Mouse (Mus musculus) forebrain, postnatal 0 days (tissue): ENCODE measurements around the gene Ncoa3. TPM values are rescaled to one million over a fixed set of nuclear protein-coding genes. Genes with fewer than 3 reads are reported as not detected.

Experiments
- ATAC-seq: fragments of 200-750 bp; cut with Nextera tagmentation; 2 replicates; pipeline ENCODE4 v1.8.0; 2017; ENCODE audit warnings: mild to moderate bottlenecking, moderate library complexity
- DNase-seq: peaks from one replicate; pipeline ENCODE4 v3.0.0-alpha.2; 2015
- H3K27ac ChIP-seq: fragments of 300-500 bp; sonication (generic); 2 replicates; pipeline ENCODE4 v1.5.1; 2014; ENCODE audit warnings: low read depth, mild to moderate bottlenecking, antibody characterized with exemption, low read length, moderate library complexity, mixed read lengths
- H3K27me3 ChIP-seq: fragments of 300-500 bp; sonication (generic); 2 replicates; pipeline ENCODE4 v1.6.1; 2014; ENCODE audit warnings: mild to moderate bottlenecking, low read length, mixed read lengths; ENCODE audit not compliant: insufficient read depth
- H3K36me3 ChIP-seq: fragments of 300-500 bp; sonication (generic); 2 replicates; pipeline ENCODE4 v1.6.1; 2014; ENCODE audit warnings: mild to moderate bottlenecking, moderate library complexity; ENCODE audit not compliant: insufficient read depth
- H3K4me1 ChIP-seq: fragments of 300-500 bp; sonication (generic); 2 replicates; pipeline ENCODE4 v1.6.1; 2014; ENCODE audit warnings: antibody characterized with exemption; ENCODE audit not compliant: insufficient read depth
- H3K4me2 ChIP-seq: fragments of 300-500 bp; sonication (generic); 2 replicates; pipeline ENCODE4 v1.6.1; 2014; ENCODE audit warnings: low read depth, mild to moderate bottlenecking, moderate library complexity
- H3K4me3 ChIP-seq: fragments of 300-500 bp; sonication (generic); 2 replicates; pipeline ENCODE4 v1.5.1; 2014; ENCODE audit warnings: low read depth, low read length, mixed read lengths
- H3K9ac ChIP-seq: fragments of 300-500 bp; sonication (generic); 2 replicates; pipeline ENCODE4 v1.6.1; 2014; ENCODE audit warnings: mild to moderate bottlenecking
- H3K9me3 ChIP-seq: fragments of 300-500 bp; sonication (generic); 2 replicates; pipeline ENCODE4 v1.6.1; 2016; ENCODE audit warnings: low read length
- CTCF ChIP-seq: sonication (generic); IDR thresholded peaks from 2 replicates; pipeline ENCODE4 v1.5.1; 2016; ENCODE audit warnings: antibody characterized with exemption, control low read depth, low read depth
- WGBS: fragments of 180-500 bp; shearing (Covaris S2); extraction: QIAGEN DNeasy Blood & Tissue Kit; methylation state at CpG from one replicate; pipeline ENCODE4 v1.1.7; 2014; 5-methylcytosine and 5-hydroxymethylcytosine counted together
- polyA plus RNA-seq: library from polyadenylated mRNA; unstranded; fragments of >200 nt; fragmentation: Nextera tagmentation; extraction: Ambion mirVana; gene quantifications from 2 replicates; pipeline ENCODE4 v1.2.1, GENCODE M21; 2015
- total RNA-seq: library from RNA; depleted of rRNA; stranded (reverse); fragments of >200 nt; gene quantifications from 2 replicates; pipeline ENCODE4 v1.2.3, GENCODE M21; 2014

Gene Ncoa3
- total and polyA plus RNA-seq, 2 experiments from 2014 or later: 9.8 to 24.1 TPM

DNA sequence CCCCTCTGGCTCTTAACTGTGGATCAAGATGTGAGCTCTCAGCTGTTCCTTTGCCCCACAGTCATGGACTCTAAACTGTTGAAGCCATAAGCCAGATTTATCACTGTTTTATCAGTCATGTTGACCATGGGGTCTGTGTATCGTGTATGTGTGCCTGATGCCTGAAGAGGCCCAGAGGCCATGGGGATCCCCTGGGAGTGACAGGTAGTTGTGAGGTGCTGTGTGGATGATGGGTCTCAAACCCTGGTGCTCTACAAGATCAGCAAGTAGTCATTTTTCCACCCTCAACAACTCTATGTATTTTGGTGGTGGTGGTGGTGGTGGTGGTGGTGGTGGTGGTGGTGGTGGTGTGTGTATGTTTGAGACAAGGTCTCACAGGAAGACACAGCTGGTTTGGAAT, 8.1 kb upstream of the Ncoa3 start:
- no peak overlapping the region for H3K9ac ChIP-seq
- ATAC-seq (no peak), DNase-seq (no peak)
- no peak overlapping the region for H3K27ac ChIP-seq
- H3K27me3 ChIP-seq: no peaks in the 10 kb centered on the region
- no peaks in the 10 kb centered on the region for H3K4me1 ChIP-seq
- no peaks in the 10 kb centered on the region for H3K9me3 ChIP-seq
- no peak overlapping the region for H3K4me2 ChIP-seq
- H3K4me3 ChIP-seq: no peak overlapping the region
- H3K36me3 ChIP-seq: no peaks in the 10 kb centered on the region
- TF ChIP-seq CTCF: no peak
- WGBS: 100% methylated on average over 1 of the region's 1 CpGs

DNA sequence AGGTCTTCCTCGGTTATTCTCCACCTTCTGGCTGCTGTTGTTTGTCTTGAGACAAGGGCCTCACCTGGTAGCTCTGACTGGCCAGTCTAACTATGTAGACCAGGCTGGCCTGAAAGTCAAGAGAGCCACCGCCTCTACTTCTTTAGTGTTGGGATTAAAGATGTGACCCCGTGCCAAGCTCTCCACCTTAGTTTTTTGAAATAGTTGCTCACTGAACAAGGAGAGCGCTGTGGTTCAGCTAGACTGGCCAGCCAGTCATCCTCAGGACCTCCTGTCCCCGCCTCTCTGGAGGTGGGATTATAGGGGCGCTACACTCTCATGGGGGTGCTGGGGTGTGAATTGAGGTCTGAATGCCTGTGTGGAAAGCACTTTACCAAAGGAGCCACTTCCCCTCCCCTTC, 7.5 kb upstream of the Ncoa3 start:
- H3K4me3 ChIP-seq: no peak overlapping the region
- no peak overlapping the region for H3K27ac ChIP-seq
- no peaks in the 10 kb centered on the region for H3K9me3 ChIP-seq
- H3K27me3 ChIP-seq: no peaks in the 10 kb centered on the region
- no peak overlapping the region for H3K9ac ChIP-seq
- no peak for ATAC-seq
- DNase-seq: no peak
- H3K36me3 ChIP-seq: no peaks in the 10 kb centered on the region
- no peak for TF ChIP-seq CTCF
- 90% methylated on average over 6 of the region's 6 CpGs for WGBS
- H3K4me1 ChIP-seq: no peaks in the 10 kb centered on the region
- H3K4me2 ChIP-seq: no peak overlapping the region

DNA sequence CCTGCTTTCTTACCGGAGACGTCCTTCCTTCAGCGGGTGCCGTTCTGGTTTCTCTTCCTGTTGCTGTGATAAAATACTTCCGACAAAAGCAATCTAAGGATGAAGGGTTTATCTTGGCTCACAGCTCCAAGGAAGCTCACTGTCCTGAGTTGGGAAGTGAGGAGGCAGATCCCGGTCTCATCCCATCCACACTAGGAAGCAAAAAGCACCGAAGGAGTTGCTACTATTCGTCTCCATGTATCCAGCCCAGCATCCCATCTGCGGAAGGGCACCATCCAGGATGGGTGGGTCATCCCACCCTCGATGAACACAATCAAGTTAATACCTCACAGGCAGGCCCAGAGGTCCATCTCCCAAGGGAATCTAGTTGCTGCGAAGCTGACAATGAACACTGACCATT, 6.9 kb upstream of the Ncoa3 start:
- WGBS: 92% methylated on average over 11 of the region's 11 CpGs
- no peak for TF ChIP-seq CTCF
- no peak overlapping the region for H3K9ac ChIP-seq
- H3K4me3 ChIP-seq: no peak overlapping the region
- DNase-seq (no peak), ATAC-seq (no peak)
- H3K36me3 ChIP-seq: no peaks in the 10 kb centered on the region
- no peak overlapping the region for H3K4me2 ChIP-seq
- no peaks in the 10 kb centered on the region for H3K4me1 ChIP-seq
- no peaks in the 10 kb centered on the region for H3K27me3 ChIP-seq
- no peak overlapping the region for H3K27ac ChIP-seq
- no peaks in the 10 kb centered on the region for H3K9me3 ChIP-seq

DNA sequence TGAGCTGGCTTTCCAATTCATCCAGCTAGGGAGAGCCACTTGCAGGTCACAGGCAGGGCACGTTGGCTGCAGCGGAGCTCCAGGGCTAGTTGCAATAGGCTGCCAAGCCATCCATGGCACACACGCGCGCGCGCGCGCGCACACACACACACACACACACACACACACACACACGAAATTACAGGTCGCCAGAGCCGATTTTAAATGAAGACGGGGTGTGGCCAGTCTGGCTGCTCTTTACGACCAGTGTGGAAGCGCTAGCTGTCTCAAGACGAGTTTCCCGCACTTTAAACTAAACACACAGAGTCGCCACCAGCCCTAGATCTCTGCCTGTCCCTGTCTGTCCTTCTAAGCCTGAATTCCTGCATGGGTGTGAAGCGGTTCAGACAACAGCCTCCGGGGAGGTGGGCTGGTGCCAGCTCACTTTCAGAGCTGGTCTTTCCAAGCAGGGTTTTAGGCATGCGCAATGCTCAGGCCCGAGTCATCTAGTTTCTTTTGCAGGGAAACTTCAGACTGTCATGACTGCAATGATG, 5.4 kb upstream of the Ncoa3 start:
- Histone ChIP-seq H3K27ac (peak overlapping the region; percentile 69), H3K27me3 (no peaks in the 10 kb centered on the region), H3K4me2 (peak overlapping the region; percentile 65), H3K9me3 (no peaks in the 10 kb centered on the region), H3K4me1 (no peaks in the 10 kb centered on the region), H3K9ac (peak overlapping the region; percentile 45), H3K36me3 (no peaks in the 10 kb centered on the region), H3K4me3 (peak overlapping the region; percentile 40)
- TF ChIP-seq CTCF: peak; percentile 3; the same call in 1 of the 2 replicates
- DNase-seq: peak; percentile 85
- peak; percentile 75 for ATAC-seq
- 5% methylated on average over 23 of the region's 23 CpGs for WGBS

DNA sequence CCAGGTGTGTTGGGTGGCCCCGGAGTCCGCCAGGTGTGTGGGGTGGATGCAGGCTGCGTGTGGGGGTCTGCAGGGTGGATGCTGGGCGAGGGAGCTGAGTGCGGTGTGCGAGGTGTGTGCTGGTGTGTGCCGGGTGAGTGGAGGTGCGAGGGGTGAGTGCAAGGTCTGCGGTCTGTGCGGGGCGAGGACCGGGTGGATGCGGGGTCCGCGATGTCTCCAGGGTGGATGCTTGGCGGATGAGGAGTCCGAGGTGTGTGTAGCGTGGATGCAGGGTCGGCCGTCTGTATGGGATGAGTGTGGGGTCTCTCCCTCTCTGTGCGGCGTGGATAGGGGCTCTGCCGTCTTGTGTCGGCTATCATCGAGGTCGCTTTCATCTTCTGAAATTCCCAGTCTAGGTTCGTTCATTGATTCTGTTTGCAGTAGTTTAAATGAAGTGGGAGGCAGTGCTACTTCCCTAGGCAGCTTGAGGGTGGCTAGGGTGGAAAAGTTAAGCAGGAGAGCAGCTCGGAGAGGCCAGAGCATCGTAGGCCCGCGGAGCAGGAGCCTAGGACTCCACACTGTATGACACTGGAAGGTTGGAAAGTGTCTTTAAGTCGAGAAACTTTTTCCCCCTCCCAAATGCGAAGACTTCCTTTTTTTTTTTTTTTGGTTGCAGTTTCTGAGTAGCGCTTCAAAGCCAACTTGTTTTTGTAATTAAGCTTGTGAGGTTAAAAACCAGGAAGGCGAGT, 901 bp downstream of the Ncoa3 start:
- no peak for TF ChIP-seq CTCF

DNA sequence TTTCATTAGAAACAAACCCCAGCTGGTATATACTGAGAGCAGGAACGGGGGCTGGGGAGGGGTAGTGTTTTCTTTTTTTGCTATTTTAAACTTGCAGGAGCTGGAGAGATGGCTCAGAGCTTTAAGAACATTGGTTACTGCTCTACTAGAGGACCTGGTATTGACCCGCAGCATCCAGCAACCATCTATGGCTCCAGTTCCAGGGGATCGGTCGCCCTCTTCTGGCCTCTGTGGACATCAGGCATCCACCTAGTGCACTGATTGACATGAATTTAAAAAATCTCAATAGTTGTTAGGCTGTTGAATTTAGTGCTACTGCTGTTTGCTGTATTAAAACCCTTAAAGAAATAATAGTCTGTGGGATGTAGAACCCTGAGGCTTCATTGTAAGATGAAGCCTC, 1.9 kb downstream of the Ncoa3 start:
- Histone ChIP-seq H3K9me3 (no peaks in the 10 kb centered on the region), H3K4me3 (no peak overlapping the region), H3K9ac (no peak overlapping the region), H3K27me3 (no peaks in the 10 kb centered on the region), H3K4me2 (peak overlapping the region; percentile 94), H3K36me3 (no peaks in the 10 kb centered on the region), H3K27ac (no peak overlapping the region), H3K4me1 (0 out of 2 replicates have a peak, but pooled peaks cover 5% of the 10 kb centered on the region)
- TF ChIP-seq CTCF: no peak
- ATAC-seq (no peak), DNase-seq (no peak)
- 92% methylated on average over 4 of the region's 4 CpGs for WGBS

More for the DNA sequence above, 901 bp downstream of the Ncoa3 start:
- Histone ChIP-seq H3K36me3 (no peaks in the 10 kb centered on the region), H3K4me2 (peak overlapping the region; percentile 94), H3K9me3 (no peaks in the 10 kb centered on the region), H3K4me3 (peak overlapping the region; percentile 88), H3K9ac (peak overlapping the region; percentile 76), H3K27ac (peak overlapping the region; percentile 89), H3K27me3 (no peaks in the 10 kb centered on the region), H3K4me1 (0 out of 2 replicates have a peak, but pooled peaks cover 5% of the 10 kb centered on the region)
- ATAC-seq (peak; percentile 26), DNase-seq (no peak)
- 4% methylated on average over 35 of the region's 35 CpGs for WGBS

DNA sequence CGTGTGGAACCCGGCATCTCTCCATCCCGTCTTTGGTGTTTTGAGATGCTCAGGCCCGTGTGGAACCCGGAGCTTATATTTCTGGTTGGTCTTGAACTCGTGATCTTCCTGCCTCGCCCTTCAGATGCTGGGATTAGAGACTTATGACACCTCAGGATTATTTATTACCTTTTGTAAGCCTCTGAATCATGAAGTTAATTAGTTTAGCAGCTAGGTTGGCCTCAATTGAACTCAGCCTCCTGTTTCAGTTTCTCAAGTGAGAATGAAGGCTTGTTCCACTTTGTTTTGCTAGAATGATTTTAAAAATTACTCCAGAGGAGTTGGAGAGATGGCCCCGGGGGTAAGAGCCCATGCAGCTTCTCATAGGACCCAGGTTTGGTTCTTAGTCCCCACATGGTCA, 3.3 kb downstream of the Ncoa3 start:
- DNase-seq (no peak), ATAC-seq (no peak)
- Histone ChIP-seq H3K4me2 (no peak overlapping the region), H3K27me3 (no peaks in the 10 kb centered on the region), H3K9me3 (no peaks in the 10 kb centered on the region), H3K9ac (no peak overlapping the region), H3K27ac (no peak overlapping the region), H3K4me3 (no peak overlapping the region), H3K4me1 (0 out of 2 replicates have a peak, but pooled peaks cover 12% of the 10 kb centered on the region), H3K36me3 (no peaks in the 10 kb centered on the region)
- no peak for TF ChIP-seq CTCF
- 92% methylated on average over 8 of the region's 8 CpGs for WGBS
